Mouse (Mus musculus) NIH3T3 (cell line): ENCODE measurements around the gene Aicda.

Experiments used
- DNase-seq: peaks from one replicate; pipeline ENCODE4 v3.0.0-alpha.2; 2012; ENCODE audit warnings: low read depth

The Aicda gene

DNA sequence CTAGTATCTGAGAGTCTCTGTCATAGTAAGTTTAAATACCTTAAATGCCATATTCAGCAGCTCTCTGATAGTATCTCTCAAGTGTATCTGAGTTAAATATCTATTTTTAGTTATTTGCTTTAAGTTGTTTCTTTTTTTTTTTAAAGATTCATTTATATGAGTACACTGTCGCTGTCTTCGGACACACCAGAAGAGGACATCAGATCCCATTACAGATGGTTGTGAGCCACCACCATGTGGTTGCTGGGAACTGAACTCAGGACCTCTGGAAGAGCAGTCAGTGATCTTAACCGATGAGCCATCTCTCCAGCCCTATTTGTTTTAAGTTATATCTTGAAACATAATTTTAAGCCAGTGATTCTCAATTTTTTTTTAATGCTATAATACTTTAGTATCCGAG is 47.4 kb downstream of the Aicda start:
- DNase-seq, result no peak

DNA sequence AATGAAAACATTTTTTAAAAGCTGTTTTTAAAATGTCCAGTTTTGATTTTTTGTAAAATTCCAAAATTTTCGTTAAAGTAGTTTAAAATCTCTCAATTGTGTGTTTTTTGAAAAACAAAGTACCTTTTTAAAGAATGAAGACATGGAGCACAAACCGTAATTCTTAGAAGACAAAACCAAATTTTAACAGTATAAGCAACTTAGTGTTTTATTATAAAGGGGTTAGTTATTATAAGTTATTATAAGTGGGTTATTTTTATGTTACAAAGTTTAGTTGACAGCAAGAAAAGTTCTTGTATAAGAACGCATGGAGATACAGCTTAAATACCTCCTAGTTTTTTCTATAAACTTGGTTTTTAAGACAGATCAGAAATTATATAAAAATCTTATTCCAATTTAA is 48.0 kb downstream of the Aicda start:
- DNase-seq, result no peak

DNA sequence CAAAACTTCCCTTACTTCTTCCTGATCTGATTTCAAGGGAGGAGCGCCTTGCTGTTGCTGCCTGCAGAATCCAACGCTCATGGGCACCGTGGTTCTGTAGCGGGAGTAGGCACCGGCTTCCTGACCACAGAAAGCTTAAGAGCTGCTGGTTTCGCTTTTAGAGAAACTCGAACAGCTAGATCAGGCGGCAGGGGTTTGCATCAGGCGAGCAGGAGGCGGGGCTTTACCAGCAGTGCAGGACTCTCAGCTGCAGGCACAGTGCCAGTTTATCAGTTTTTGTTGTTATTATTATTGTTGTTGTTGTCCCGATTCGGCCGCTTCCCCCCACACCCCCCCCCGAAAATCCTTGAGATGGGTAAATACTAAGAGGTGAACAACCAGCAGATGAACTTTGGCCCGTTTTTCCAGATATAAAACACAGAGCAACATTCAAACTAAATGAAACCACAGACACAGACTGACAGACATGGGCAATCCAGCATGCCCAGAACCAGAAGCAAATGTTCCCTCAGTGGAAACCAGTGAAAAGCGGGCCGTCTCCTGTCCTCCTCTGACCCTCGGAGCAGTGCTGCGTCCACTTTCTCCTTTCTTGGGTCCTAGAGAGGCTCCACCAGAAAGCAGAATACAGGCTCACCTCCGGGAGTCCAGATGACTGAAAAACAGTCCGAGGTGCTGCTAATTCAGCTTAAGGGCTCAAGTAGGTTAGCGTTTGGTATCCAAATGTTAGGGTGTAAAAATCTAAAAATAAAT is 48.8 kb downstream of the Aicda start, which contains the start of gene Apobec1:
Apobec1 (minus strand) TSS at position 203 of the 750 bp plus-strand sequence.
- peak; percentile 93 for DNase-seq

DNA sequence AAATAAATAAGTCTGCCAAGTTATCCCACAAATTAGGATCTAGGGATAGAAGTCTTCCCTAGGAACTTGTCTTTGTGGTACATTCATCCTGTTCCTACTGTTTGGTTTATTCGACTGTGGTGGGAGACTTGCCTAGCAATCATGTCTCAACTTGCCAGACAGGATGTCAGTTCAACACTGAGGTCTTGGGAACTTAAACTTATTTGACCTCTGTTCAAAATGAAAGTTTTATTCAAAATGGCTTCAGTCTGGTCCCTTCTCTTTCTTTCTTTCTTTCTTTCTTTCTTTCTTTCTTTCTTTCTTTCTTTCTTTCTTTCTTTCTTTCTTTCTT is 49.4 kb downstream of the Aicda start:
- no peak for DNase-seq

DNA sequence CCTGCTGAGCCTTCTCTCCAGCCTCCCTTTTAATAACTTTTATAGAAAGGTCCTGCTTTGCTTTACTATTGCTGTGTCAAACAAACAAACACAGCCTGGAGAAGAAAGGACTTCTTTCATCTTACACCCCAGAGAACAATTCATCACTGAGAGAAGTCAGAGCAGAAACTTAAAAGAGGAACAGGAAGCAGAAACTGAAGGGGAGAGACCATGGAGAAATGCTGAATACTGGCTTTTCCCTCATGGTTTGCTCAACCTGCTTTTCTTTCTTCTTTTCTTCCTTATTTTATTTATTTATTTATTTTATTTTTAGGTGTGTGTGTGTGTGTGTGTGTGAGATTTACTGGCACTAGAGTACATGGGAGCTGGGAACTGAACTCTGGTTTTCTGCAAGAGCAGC is 50.7 kb downstream of the Aicda start:
- no peak for DNase-seq

DNA sequence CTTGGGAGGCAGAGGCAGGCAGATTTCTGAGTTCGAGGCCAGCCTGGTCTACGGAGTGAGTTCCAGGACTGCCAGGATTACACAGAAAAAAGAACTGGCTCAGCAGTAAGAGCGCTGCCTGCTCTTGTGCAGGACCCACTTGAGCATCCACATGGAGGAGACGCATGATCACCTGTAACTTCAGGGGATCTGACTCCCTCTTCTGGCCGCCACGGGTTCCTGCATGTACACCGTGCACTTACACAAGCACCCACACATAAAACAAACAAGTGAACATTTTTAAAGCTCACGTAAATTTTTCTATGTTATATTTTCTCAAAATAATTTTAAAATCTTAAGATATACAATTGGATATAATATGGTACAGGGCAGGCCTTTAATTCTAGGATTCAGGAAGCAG is 51.9 kb downstream of the Aicda start:
- peak; percentile 25 for DNase-seq

DNA sequence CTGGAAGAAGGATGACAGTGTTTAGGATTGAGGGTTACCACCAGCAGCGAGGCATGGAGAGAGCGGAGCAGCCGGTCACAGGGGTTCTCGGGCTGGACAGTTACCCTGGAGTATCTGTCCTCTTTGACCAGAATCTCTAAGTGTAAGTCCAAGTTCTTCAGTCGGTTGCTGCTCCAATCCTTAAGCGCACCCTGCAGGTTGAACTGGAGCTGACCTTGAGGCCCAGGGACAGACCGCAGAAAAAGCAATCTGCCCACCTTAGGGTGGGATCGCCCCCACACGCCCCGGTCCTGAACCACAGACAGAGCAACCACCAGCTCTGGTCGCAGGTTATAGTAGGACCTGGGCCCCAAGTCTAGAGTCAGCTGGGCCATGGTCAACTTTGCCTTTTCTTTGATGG is 53.1 kb downstream of the Aicda start:
- DNase-seq, result no peak

DNA sequence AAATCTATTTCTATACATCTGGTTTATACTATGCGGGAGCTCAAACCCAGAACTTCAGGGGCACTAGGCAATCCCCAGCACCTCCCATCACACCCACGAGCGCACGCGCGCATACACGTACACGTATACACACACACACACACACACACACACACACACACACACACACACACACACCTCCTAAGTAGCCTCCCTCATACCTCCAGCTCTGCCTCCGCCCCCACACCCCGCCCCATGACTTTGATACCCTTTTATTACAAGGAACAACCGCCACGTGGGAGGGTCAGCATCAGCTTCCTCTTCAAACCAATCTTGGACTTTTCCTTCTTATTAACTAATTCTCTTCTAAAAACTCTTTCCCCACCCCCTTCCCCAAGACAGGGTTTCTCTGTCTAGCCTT is 54.1 kb downstream of the Aicda start:
- DNase-seq, result no peak

DNA sequence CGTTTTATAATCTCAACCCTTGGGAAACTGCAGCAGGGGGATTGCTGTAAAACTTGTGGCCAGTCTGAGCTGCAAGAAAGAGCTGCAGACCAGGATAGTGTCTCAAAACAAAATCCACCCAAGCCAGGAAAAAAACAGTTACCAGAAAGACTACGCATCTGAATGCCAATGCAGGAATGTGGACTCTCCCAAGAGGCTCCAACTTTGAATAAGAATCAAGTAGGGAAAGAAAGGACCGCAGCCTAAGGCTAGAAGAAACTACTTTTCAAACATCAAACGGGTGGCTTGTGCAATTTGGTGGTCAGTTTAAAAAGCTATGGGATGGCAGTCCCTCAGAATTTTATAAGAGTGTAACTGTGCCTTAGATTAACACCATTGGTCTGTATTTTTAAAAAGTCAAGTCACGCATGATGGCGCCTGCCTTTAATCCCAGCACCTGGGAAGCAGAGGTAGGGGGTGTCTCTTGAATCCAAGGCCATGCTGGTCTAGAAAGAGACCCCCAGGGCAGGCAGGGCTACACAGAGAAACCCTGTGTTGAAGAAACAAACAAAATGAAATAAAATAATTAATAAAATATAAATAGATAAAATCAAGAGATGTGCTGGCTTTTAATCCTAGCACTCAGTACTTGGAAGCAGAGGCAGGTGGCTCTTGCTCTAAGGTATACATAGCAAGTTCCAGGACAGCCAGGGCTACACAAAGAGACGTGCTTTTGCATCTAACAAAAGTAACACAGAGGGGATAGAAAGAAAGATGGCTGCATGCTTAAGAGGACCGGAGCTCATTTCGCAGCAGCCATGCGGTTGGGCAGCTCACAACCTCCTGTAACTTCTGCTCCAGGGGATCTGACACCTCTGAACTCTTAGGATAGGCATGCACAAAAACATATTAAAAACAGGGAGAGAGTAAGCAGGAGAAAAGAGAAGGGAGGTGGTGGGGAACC is 55.1 kb downstream of the Aicda start:
- DNase-seq, result peak; percentile 28

DNA sequence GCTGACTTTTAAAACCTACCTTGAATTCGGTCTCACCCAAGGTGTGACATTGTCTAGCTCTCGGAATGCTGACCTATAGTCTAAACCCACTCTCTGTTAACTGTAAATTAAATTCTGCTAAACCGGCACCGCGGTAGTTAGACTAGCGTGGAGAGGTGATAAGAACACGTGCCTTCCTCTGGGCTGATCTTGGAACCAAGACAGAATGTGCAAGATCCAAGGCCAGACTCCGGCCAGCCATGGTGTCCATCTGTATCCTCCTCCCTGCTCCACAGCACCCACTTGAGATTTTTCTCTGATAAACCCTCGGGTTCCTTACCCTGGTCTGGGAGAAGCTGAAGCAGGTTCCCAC is 55.8 kb downstream of the Aicda start:
- DNase-seq, result no peak

DNA sequence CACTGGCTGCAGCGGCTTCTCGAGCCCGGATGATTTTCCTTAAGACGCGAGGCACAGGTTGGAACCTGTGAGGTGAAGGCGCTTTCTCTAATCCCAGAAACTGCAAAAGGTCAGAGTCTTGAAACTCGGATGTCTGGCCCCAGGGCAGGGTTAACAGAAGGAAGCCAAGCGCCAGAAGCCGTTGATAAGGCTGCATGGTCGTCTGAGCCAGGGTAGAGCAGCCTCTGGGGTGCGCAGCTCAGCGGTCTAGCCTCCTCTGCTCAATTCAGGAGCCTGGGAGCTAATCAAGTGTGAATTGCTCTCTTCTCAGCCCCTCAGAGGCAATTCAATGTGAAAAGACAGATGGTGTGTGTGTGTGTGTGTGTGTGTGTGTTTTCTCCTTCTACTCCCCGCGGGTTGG is 56.2 kb downstream of the Aicda start, which contains the start of gene Gdf3:
Gdf3 (minus strand) TSS at position 317 of the 400 bp plus-strand sequence.
- no peak for DNase-seq

DNA sequence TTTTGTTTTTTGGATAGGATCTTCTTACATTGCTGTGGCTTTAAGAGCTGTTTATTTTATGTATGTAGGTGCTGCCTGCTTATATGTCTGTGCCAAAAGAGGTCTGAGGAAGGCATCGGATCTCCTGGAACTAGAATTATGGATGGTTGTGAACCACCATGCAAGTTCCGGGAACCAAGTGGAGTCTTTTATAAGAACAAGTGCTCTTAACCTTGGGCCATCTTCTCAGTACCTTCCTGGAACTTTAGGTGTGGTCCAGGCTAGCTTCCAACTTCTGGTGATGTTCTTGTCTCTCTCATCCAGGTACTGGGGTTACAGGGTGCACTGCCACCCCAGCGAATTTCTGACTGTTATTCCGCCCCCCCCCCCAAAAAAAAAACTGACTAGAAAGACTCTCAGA is 58.8 kb downstream of the Aicda start:
- DNase-seq, result no peak
